Mouse (Mus musculus) heart, postnatal 10 days (tissue): ENCODE measurements at regions not wholly inside any gene's neighbourhood (a gene's known extent, or its start where the extent isn't known, plus 50 kb on each side); places are given as distances from the start of the nearest gene placed in this dataset.
"Not testable (repeated sequence)": the region's sequence is repeated elsewhere in the genome, so short reads cannot be mapped to it uniquely, and the experiment has no call there.

Experiments used
- DNase-seq, 2 experiments: peaks; one replicate each; pipeline ENCODE4 v3.0.0; 2021
- intact Hi-C: fragments of 180-260 bp; cut with DNase I; formaldehyde crosslinking; loops from one replicate; pipeline ENCODE4 v1.15.1; 2025

- intact Hi-C loops: no loop called here
- no peak for DNase-seq
Observed at GRCm38 (mm10) chr4:131148042-131148747, 204.0 kb downstream of the Matn1 start.

GRCm38 (mm10) chr4:131149466-131149865 lies 205.3 kb downstream of the Matn1 start:
- DNase-seq: no peak
- intact Hi-C loops: no loop called here

GRCm38 (mm10) chr4:131159712-131160111 lies 215.5 kb downstream of the Matn1 start:
- DNase-seq: no peak
- intact Hi-C loops: no loop called here

- intact Hi-C loops: no loop called here
- DNase-seq: no peak
Observed at GRCm38 (mm10) chr4:131160135-131160534, 215.9 kb downstream of the Matn1 start.

GRCm38 (mm10) chr4:131161501-131161900 lies 217.3 kb downstream of the Matn1 start:
- intact Hi-C loops: no loop called here
- DNase-seq: peak; percentile 15 to 20

GRCm38 (mm10) chr4:131163782-131164315 lies 219.7 kb downstream of the Matn1 start:
- intact Hi-C loops: no loop called here

GRCm38 (mm10) chr4:131166574-131167270 lies 222.5 kb downstream of the Matn1 start:
- intact Hi-C loops: no loop called here
- no peak for DNase-seq

More at GRCm38 (mm10) chr4:131163782-131164315, 219.7 kb downstream of the Matn1 start:
- DNase-seq: no peak

GRCm38 (mm10) chr4:131167921-131168320 lies 223.7 kb downstream of the Matn1 start:
- no peak for DNase-seq
- intact Hi-C loops: no loop called here

GRCm38 (mm10) chr4:131173783-131174460 lies 229.7 kb downstream of the Matn1 start:
- intact Hi-C loops: no loop called here

GRCm38 (mm10) chr4:131176701-131177100 lies 232.5 kb downstream of the Matn1 start:
- DNase-seq: no peak
- intact Hi-C loops: no loop called here

More at GRCm38 (mm10) chr4:131173783-131174460, 229.7 kb downstream of the Matn1 start:
- DNase-seq: no peak

GRCm38 (mm10) chr4:131177889-131178288 lies 233.7 kb downstream of the Matn1 start:
- no peak for DNase-seq
- intact Hi-C loops: no loop called here

- DNase-seq: peak in 1 of 2 experiments; percentile 6
- intact Hi-C loops: not testable (repeated sequence)
Observed at GRCm38 (mm10) chr4:131178642-131179041, 234.5 kb downstream of the Matn1 start.

GRCm38 (mm10) chr4:131188066-131188465 lies 243.9 kb downstream of the Matn1 start:
- intact Hi-C loops: no loop called here
- no peak for DNase-seq

GRCm38 (mm10) chr4:131191106-131191880 lies 247.1 kb downstream of the Matn1 start:
- intact Hi-C loops: no loop called here
- peak; percentile 50 to 63 for DNase-seq

GRCm38 (mm10) chr4:131193900-131194419 lies 249.8 kb downstream of the Matn1 start:
- DNase-seq: no peak
- intact Hi-C loops: no loop called here

GRCm38 (mm10) chr4:131196147-131196546 lies 252.0 kb downstream of the Matn1 start:
- intact Hi-C loops: no loop called here
- DNase-seq: no peak

- no peak for DNase-seq
Observed at GRCm38 (mm10) chr4:131203721-131204120, 259.5 kb downstream of the Matn1 start.

GRCm38 (mm10) chr4:131204722-131205121 lies 260.5 kb downstream of the Matn1 start:
- intact Hi-C loops: no loop called here

More at GRCm38 (mm10) chr4:131203721-131204120, 259.5 kb downstream of the Matn1 start:
- intact Hi-C loops: no loop called here

GRCm38 (mm10) chr4:131205127-131205526 lies 260.9 kb downstream of the Matn1 start:
- intact Hi-C loops: no loop called here
- DNase-seq: no peak

More at GRCm38 (mm10) chr4:131204722-131205121, 260.5 kb downstream of the Matn1 start:
- DNase-seq: no peak

- intact Hi-C loops: no loop called here
- no peak for DNase-seq
Observed at GRCm38 (mm10) chr4:131205685-131206084, 261.5 kb downstream of the Matn1 start.
